Mouse (Mus musculus): ENCODE measurements around the gene Mttp.

DNA sequence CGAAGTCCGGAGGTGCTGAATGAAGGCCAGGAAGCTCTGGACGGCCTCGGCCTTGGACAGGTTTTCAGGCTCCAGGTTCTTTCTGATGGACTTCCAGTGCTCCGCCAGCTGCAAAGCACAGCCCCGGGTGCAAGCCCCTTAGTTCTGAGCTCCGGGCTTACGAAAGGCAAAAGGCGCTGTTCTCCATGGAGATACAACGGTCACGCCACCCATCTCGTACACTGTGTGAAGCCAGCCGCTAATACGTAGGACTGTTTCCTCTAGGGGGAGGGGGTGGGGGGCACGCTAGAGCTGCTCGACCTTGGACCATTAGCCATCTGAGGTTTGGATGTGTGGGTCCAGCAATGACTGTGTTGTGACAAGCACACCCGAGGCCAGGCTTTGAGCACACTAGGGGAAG is 30.7 kb downstream of the Mttp start:
- TF ChIP-seq CTCF (IDR thresholded peaks at IDR 0.05; ENCODE audit: borderline replicate concordance, insufficient read depth, low read length): no peak
- TF ChIP-seq POLR2A (IDR thresholded peaks at IDR 0.05; ENCODE audit: low read depth, low read length): no peak

Measured in embryonic fibroblast, embryonic 13.5 days (primary cell).